Mouse (Mus musculus) thymus, adult 2 months (tissue): Measurements from ENCODE around the gene Siglech.

Experiments used
- CTCF ChIP-seq: fragments of 200-500 bp; IDR thresholded peaks from 2 replicates; pipeline ENCODE4 v1.5.1; 2012; ENCODE audit warnings: mild to moderate bottlenecking, control low read depth, low read length, moderate library complexity, borderline replicate concordance; ENCODE audit not compliant: control insufficient read depth, poor library complexity, insufficient read depth; ENCODE audit errors: extremely low read depth
- POLR2A ChIP-seq: fragments of 200-500 bp; IDR thresholded peaks from 2 replicates; pipeline ENCODE4 v1.6.1; 2012; ENCODE audit warnings: mild to moderate bottlenecking, low read length, control low read depth, moderate library complexity; ENCODE audit not compliant: control insufficient read depth, poor library complexity, insufficient read depth; ENCODE audit errors: extremely low read depth

DNA sequence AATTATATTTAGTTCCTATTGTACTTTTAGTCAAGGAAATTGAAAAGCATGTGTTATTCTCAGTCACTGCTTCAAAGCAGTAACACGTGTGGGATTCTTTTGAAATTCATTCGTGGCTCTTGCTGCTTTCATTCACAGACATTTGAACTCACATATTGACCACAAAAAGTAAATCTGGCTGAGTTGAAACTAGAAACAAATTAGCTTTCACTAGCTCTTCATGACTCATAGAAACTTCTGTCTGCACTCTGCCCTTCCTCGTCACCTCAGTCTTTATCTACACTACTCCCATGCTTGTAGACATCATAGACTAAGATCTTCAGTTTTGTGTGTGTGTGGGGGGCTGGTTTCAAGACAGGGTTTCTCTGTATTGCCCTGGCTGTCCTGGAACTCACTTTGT lies 32.0 kb downstream of the Siglech start:
- TF ChIP-seq CTCF (no peak), POLR2A (no peak)
